Mouse (Mus musculus) embryonic fibroblast, embryonic 13.5 days (primary cell): ENCODE data around the gene Ebf1. TPM values are rescaled to one million over a fixed set of nuclear protein-coding genes. Genes with fewer than 3 reads are reported as not detected.
"Not testable (repeated sequence)": the region's sequence is repeated elsewhere in the genome, so short reads cannot be mapped to it uniquely, and the experiment has no call there.

Experiments used
- H3K27ac ChIP-seq: 2 replicates; pipeline ENCODE4 v1.5.1; 2012; ENCODE audit warnings: low read length, control low read depth, inconsistent platforms; ENCODE audit not compliant: insufficient read depth
- H3K4me1 ChIP-seq: 2 replicates; pipeline ENCODE4 v1.6.1; 2011; ENCODE audit warnings: low read length; ENCODE audit not compliant: control insufficient read depth, insufficient read depth
- H3K4me3 ChIP-seq: 2 replicates; pipeline ENCODE4 v1.5.1; 2011; ENCODE audit warnings: mild to moderate bottlenecking, control low read depth, low read length; ENCODE audit not compliant: insufficient read depth
- CTCF ChIP-seq: IDR thresholded peaks from 2 replicates; pipeline ENCODE4 v1.5.1; 2011; ENCODE audit warnings: mild to moderate bottlenecking, control low read depth, low read length, moderate library complexity, borderline replicate concordance; ENCODE audit not compliant: insufficient read depth
- POLR2A ChIP-seq: IDR thresholded peaks from 2 replicates; pipeline ENCODE4 v1.6.1; 2011; ENCODE audit warnings: low read depth, mild to moderate bottlenecking, control low read depth, low read length, moderate library complexity
- polyA plus RNA-seq: library from polyadenylated mRNA; stranded (reverse); fragments of >200 nt; gene quantifications from 2 replicates; pipeline ENCODE4 v1.2.4, GENCODE M21; 2011; ENCODE audit warnings: low read depth; ENCODE audit not compliant: missing spikeins, insufficient read length

Gene Ebf1
- 26.9 and 55.9 TPM in 2 replicates for polyA plus RNA-seq

GRCm38 (mm10) chr11:44616788-44617712, at the start of gene Ebf1:
TSS of gene Ebf1 (plus strand) at chr11:44617317.
- Histone ChIP-seq H3K27ac (peak within 1 kb of the TSS; percentile 82), H3K4me1 (peaks cover 4% of the 10 kb centered on the region; the same call in 1 of the 2 replicates), H3K4me3 (peak within 1 kb of the TSS; percentile 78)
- TF ChIP-seq CTCF: no peak
- peak; percentile 92 for TF ChIP-seq POLR2A

- not testable (repeated sequence) for H3K4me3 ChIP-seq, H3K4me1 ChIP-seq
- H3K27ac ChIP-seq: peak overlapping the region; percentile 32
Measured at GRCm38 (mm10) chr11:44570336-44570735, 46.8 kb upstream of the Ebf1 start.

- TF ChIP-seq POLR2A (no peak), CTCF (no peak)
- Histone ChIP-seq H3K27ac (no peak overlapping the region), H3K4me3 (no peak overlapping the region), H3K4me1 (no peaks in the 10 kb centered on the region)
Measured at GRCm38 (mm10) chr11:44572781-44573180, 44.3 kb upstream of the Ebf1 start.

GRCm38 (mm10) chr11:44573396-44573795, 43.7 kb upstream of the Ebf1 start:
- no peaks in the 10 kb centered on the region for H3K4me1 ChIP-seq
- TF ChIP-seq CTCF: no peak
- no peak for TF ChIP-seq POLR2A
- no peak overlapping the region for H3K4me3 ChIP-seq
- H3K27ac ChIP-seq: no peak overlapping the region

- TF ChIP-seq POLR2A (no peak), CTCF (no peak)
Measured at GRCm38 (mm10) chr11:44574391-44574790, 42.7 kb upstream of the Ebf1 start.

GRCm38 (mm10) chr11:44574820-44575219, 42.3 kb upstream of the Ebf1 start:
- TF ChIP-seq POLR2A (no peak), CTCF (no peak)
- no peaks in the 10 kb centered on the region for H3K4me1 ChIP-seq
- H3K4me3 ChIP-seq: no peak overlapping the region
- no peak overlapping the region for H3K27ac ChIP-seq

More at GRCm38 (mm10) chr11:44574391-44574790, 42.7 kb upstream of the Ebf1 start:
- Histone ChIP-seq H3K4me1 (no peaks in the 10 kb centered on the region), H3K4me3 (no peak overlapping the region), H3K27ac (no peak overlapping the region)

- no peak overlapping the region for H3K27ac ChIP-seq
Measured at GRCm38 (mm10) chr11:44577911-44578310, 39.2 kb upstream of the Ebf1 start.

GRCm38 (mm10) chr11:44581277-44581683, 35.8 kb upstream of the Ebf1 start:
- peak; percentile 43; the same call in 1 of the 2 replicates for TF ChIP-seq CTCF
- no peak for TF ChIP-seq POLR2A
- no peaks in the 10 kb centered on the region for H3K4me1 ChIP-seq
- no peak overlapping the region for H3K4me3 ChIP-seq
- no peak overlapping the region for H3K27ac ChIP-seq

More at GRCm38 (mm10) chr11:44577911-44578310, 39.2 kb upstream of the Ebf1 start:
- TF ChIP-seq POLR2A (no peak), CTCF (no peak)
- Histone ChIP-seq H3K4me1 (no peaks in the 10 kb centered on the region), H3K4me3 (no peak overlapping the region)

GRCm38 (mm10) chr11:44586047-44586696, 30.9 kb upstream of the Ebf1 start:
- TF ChIP-seq POLR2A (no peak), CTCF (no peak)
- H3K4me3 ChIP-seq: no peak overlapping the region
- no peaks in the 10 kb centered on the region for H3K4me1 ChIP-seq
- no peak overlapping the region for H3K27ac ChIP-seq

- TF ChIP-seq POLR2A (no peak), CTCF (no peak)
- Histone ChIP-seq H3K4me1 (no peaks in the 10 kb centered on the region), H3K4me3 (no peak overlapping the region), H3K27ac (no peak overlapping the region)
Measured at GRCm38 (mm10) chr11:44593016-44593415, 24.1 kb upstream of the Ebf1 start.
